Mouse (Mus musculus): ENCODE measurements around the gene St6galnac3.

DNA sequence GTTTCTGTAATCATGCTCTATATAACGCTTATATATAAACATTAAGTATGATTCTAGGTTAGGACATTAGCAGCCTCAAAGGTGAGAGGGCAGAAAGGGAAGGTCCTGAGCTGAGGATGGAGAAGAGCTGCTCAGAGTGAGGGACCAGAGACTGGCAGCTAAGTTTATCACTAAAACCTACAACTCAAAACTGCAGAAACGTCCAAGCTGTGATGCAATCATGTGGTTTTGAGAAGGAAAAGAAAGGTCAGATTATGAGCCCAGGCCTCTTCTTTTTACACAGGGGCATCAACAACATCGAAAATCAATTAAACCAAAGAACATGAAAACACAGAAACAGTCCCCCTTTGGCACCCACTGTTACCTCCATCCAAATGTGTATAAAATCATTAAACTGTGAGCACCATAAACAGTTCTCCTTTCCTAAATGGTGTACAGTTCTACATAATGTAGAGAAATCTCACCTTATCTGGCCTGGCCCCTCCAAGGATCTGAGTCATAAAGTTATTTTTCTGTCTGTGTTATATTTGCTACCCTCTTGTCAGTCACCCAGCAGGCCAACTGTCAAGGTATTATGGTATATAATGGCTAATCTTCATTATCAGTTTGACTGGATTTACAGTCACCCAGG lies 244.9 kb downstream of the St6galnac3 start:
- no peak for TF ChIP-seq CTCF (IDR thresholded peaks at IDR 0.05; ENCODE audit: control insufficient read depth, insufficient read depth, insufficient read length)
- TF ChIP-seq MYOD1 (IDR thresholded peaks at IDR 0.05; ENCODE audit: control insufficient read depth, insufficient read length, low read depth), result no peak
- TF ChIP-seq MAX (IDR thresholded peaks at IDR 0.05), result no peak
- TF ChIP-seq USF1 (IDR thresholded peaks at IDR 0.05; ENCODE audit: low read depth), result no peak
